Mouse (Mus musculus): ENCODE results near the gene Mosmo. TPM values are rescaled to one million over a fixed set of nuclear protein-coding genes. Genes with fewer than 3 reads are reported as not detected.

Gene Mosmo
- polyA plus RNA-seq, 1 experiment from 2014 or later: 9.4 TPM

Other genes starting within 250 kb of the Mosmo start
- 150 and 160 TPM in 2 replicates for gene Uqcrc2, start 42.4 kb upstream of the Mosmo start, polyA plus RNA-seq (2016; fragmentation: Nextera tagmentation; extraction: Ambion mirVana)
- 0.13 and 0.17 TPM in 2 replicates for gene Pdzd9, start 7.3 kb upstream of the Mosmo start, polyA plus RNA-seq (2016; fragmentation: Nextera tagmentation; extraction: Ambion mirVana)
- not detected in 2 replicates for gene Vwa3a, start 61.7 kb downstream of the Mosmo start, polyA plus RNA-seq (2016; fragmentation: Nextera tagmentation; extraction: Ambion mirVana)
- gene Gm5737, start 134.7 kb downstream of the Mosmo start, polyA plus RNA-seq (2016; fragmentation: Nextera tagmentation; extraction: Ambion mirVana): not detected in 2 replicates
- gene Eef2k, start 165.2 kb downstream of the Mosmo start, polyA plus RNA-seq (2016; fragmentation: Nextera tagmentation; extraction: Ambion mirVana): 44.3 and 45.0 TPM in 2 replicates
- 27.4 and 27.9 TPM in 2 replicates for gene Polr3e, start 240.1 kb downstream of the Mosmo start, polyA plus RNA-seq (2016; fragmentation: Nextera tagmentation; extraction: Ambion mirVana)